Mouse (Mus musculus) CH12.LX (cell line): ENCODE measurements at regions not wholly inside any gene's neighbourhood (a gene's known extent, or its start where the extent isn't known, plus 50 kb on each side); places are given as distances from the start of the nearest gene placed in this dataset.

Source experiments
- DNase-seq: peaks from one replicate; pipeline ENCODE4 v3.0.0-alpha.2; 2013; ENCODE audit errors: extremely low read depth
- H3K27ac ChIP-seq: 2 replicates; pipeline ENCODE4 v1.5.1; 2012; ENCODE audit warnings: low read depth, mild to moderate bottlenecking, control low read depth, moderate library complexity; ENCODE audit not compliant: insufficient read depth
- H3K27me3 ChIP-seq: replicated peaks from 2 replicates; pipeline ENCODE3; 2012; ENCODE audit warnings: inconsistent platforms
- H3K36me3 ChIP-seq, 2 experiments: replicated peaks in 1 of 2; 2 replicates each; pipeline versions ENCODE3 to v1.6.1; 2012; ENCODE audit warnings: inconsistent platforms in 1 of 2, low read length in 1 of 2, mild to moderate bottlenecking in 1 of 2, mixed read lengths in 1 of 2, moderate library complexity in 1 of 2; ENCODE audit not compliant: control insufficient read depth in 1 of 2, insufficient read depth in 1 of 2
- H3K4me1 ChIP-seq, 2 experiments: 2 replicates each; pipeline ENCODE4 v1.6.1; 2012; ENCODE audit warnings: inconsistent platforms in 1 of 2, moderate library complexity in 1 of 2; ENCODE audit not compliant: insufficient read depth in 2 of 2, control insufficient read depth in 1 of 2
- H3K4me2 ChIP-seq: 2 replicates; pipeline ENCODE4 v1.6.1; 2012; ENCODE audit warnings: low read depth, mild to moderate bottlenecking, control low read depth; ENCODE audit not compliant: poor library complexity, insufficient read depth, severe bottlenecking
- H3K4me3 ChIP-seq, 3 experiments: fragments of 150-350 bp in 1 of 3; sonication (generic) in 1 of 3; replicated peaks in 1 of 3; 2 replicates each; pipeline versions ENCODE3 to v1.5.1; 2011 to 2012; ENCODE audit warnings: low read depth in 2 of 3, low read length in 2 of 3, mild to moderate bottlenecking in 2 of 3, moderate library complexity in 2 of 3, control low read depth in 1 of 3, improper control_type of control experiment in 1 of 3, inconsistent platforms in 1 of 3, mixed read lengths in 1 of 3; ENCODE audit not compliant: poor library complexity in 1 of 3
- H3K79me2 ChIP-seq: replicated peaks from 2 replicates; pipeline ENCODE4 v1.6.1; 2012; ENCODE audit warnings: mild to moderate bottlenecking, moderate library complexity; ENCODE audit not compliant: control insufficient read depth, poor library complexity, insufficient read depth, severe bottlenecking; ENCODE audit errors: extremely low read depth
- H3K9ac ChIP-seq: 2 replicates; pipeline ENCODE4 v1.6.1; 2012; ENCODE audit warnings: low read depth, mild to moderate bottlenecking, control low read depth, moderate library complexity; ENCODE audit not compliant: insufficient read depth
- H3K9me3 ChIP-seq: replicated peaks from 2 replicates; pipeline ENCODE3; 2012; ENCODE audit warnings: low read length, inconsistent platforms, mixed read lengths
- BHLHE40 ChIP-seq: IDR thresholded peaks from 2 replicates; pipeline ENCODE4 v1.6.1; 2011; ENCODE audit warnings: mild to moderate bottlenecking, low read depth, low read length, improper control_type of control experiment
- CHD1 ChIP-seq: IDR thresholded peaks from 2 replicates; pipeline ENCODE4 v1.6.1; 2012; ENCODE audit warnings: low read depth, low read length, improper control_type of control experiment, inconsistent platforms
- CTCF ChIP-seq, 2 experiments: IDR thresholded peaks in 1 of 2; conservative IDR thresholded peaks in 1 of 2; 2 replicates each; pipeline ENCODE4 v1.5.1; 2011 to 2012; ENCODE audit warnings: low read depth in 2 of 2, low read length in 2 of 2, improper control_type of control experiment in 1 of 2, inconsistent platforms in 1 of 2, mild to moderate bottlenecking in 1 of 2, moderate library complexity in 1 of 2
- E2F4 ChIP-seq: IDR thresholded peaks from 2 replicates; pipeline ENCODE4 v1.6.1; 2011; ENCODE audit warnings: low read depth, low read length, improper control_type of control experiment; ENCODE audit not compliant: insufficient replicate concordance
- ELF1 ChIP-seq: IDR thresholded peaks from 2 replicates; pipeline ENCODE4 v1.6.1; 2014; ENCODE audit warnings: low read depth, mild to moderate bottlenecking, inconsistent platforms, low read length, improper control_type of control experiment
- EP300 ChIP-seq: IDR thresholded peaks from 2 replicates; pipeline ENCODE4 v1.6.1; 2011; ENCODE audit warnings: low read length, improper control_type of control experiment
- ETS1 ChIP-seq: conservative IDR thresholded peaks from 2 replicates; pipeline ENCODE4 v1.6.1; 2012; ENCODE audit warnings: low read depth, mild to moderate bottlenecking, inconsistent platforms, low read length, improper control_type of control experiment, moderate library complexity
- GABPA ChIP-seq: IDR thresholded peaks from 2 replicates; pipeline ENCODE4 v1.6.1; 2012; ENCODE audit warnings: low read depth, low read length, improper control_type of control experiment, inconsistent platforms; ENCODE audit not compliant: insufficient replicate concordance
- JUND ChIP-seq: conservative IDR thresholded peaks from 2 replicates; pipeline ENCODE4 v1.6.1; 2011; ENCODE audit warnings: low read depth, low read length, improper control_type of control experiment
- KAT2A ChIP-seq: IDR thresholded peaks from 2 replicates; pipeline ENCODE4 v1.6.1; 2012; ENCODE audit warnings: low read length, improper control_type of control experiment, inconsistent platforms; ENCODE audit not compliant: insufficient replicate concordance
- MAX ChIP-seq: IDR thresholded peaks from 2 replicates; pipeline ENCODE4 v1.6.1; 2011; ENCODE audit warnings: low read length, improper control_type of control experiment
- MAZ ChIP-seq: IDR thresholded peaks from 2 replicates; pipeline ENCODE4 v1.6.1; 2012; ENCODE audit warnings: low read depth, mild to moderate bottlenecking, inconsistent platforms, low read length, improper control_type of control experiment, moderate library complexity
- MXI1 ChIP-seq: IDR thresholded peaks from 2 replicates; pipeline ENCODE4 v1.6.1; 2011; ENCODE audit warnings: mild to moderate bottlenecking, low read depth, low read length, improper control_type of control experiment
- MYC ChIP-seq: IDR thresholded peaks from 2 replicates; pipeline ENCODE4 v1.6.1; 2011; ENCODE audit warnings: low read depth, mild to moderate bottlenecking, improper control_type of control experiment, low read length
- POLR2AphosphoS2 ChIP-seq: IDR thresholded peaks from 2 replicates; pipeline ENCODE4 v1.6.1; 2011; ENCODE audit warnings: low read depth, low read length, improper control_type of control experiment
- RAD21 ChIP-seq: IDR thresholded peaks from 2 replicates; pipeline ENCODE4 v1.6.1; 2011; ENCODE audit warnings: low read depth, mild to moderate bottlenecking, low read length, improper control_type of control experiment, moderate library complexity
- SIN3A ChIP-seq: IDR thresholded peaks from 2 replicates; pipeline ENCODE4 v1.6.1; 2012; ENCODE audit warnings: low read length, improper control_type of control experiment, inconsistent platforms
- SMC3 ChIP-seq: IDR thresholded peaks from 2 replicates; pipeline ENCODE4 v1.6.1; 2011; ENCODE audit warnings: low read depth, low read length, improper control_type of control experiment
- TCF12 ChIP-seq: IDR thresholded peaks from 2 replicates; pipeline ENCODE4 v1.6.1; 2014; ENCODE audit warnings: low read depth, mild to moderate bottlenecking, inconsistent platforms, low read length, improper control_type of control experiment
- ZKSCAN1 ChIP-seq: IDR thresholded peaks from 2 replicates; pipeline ENCODE4 v1.6.1; 2012; ENCODE audit warnings: low read depth, inconsistent platforms, low read length, improper control_type of control experiment, borderline replicate concordance
- ZMIZ1 ChIP-seq: IDR thresholded peaks from 2 replicates; pipeline ENCODE4 v1.6.1; 2012; ENCODE audit warnings: low read depth, mild to moderate bottlenecking, inconsistent platforms, low read length, improper control_type of control experiment
- ZNF384 ChIP-seq: IDR thresholded peaks from 2 replicates; pipeline ENCODE4 v1.6.1; 2012; ENCODE audit warnings: low read depth, low read length, improper control_type of control experiment, inconsistent platforms
- dilution Hi-C: fragments of 300-500 bp; cut with MboI; formaldehyde crosslinking; loops from 2 replicates; pipeline ENCODE4 v1.14.3; 2020; ENCODE audit warnings: low sequenced_read_pairs; ENCODE audit not compliant: extremely low pct_unique_long_range_greater_than_20kb, extremely low pct_ligation_motif_present
- in situ Hi-C: fragments of 300-500 bp; cut with MboI; formaldehyde crosslinking; loops from 3 replicates; pipeline ENCODE4 v1.14.3; 2019; ENCODE audit warnings: low sequenced_read_pairs, low pct_ligation_motif_present, low pct_unique_long_range_greater_than_20kb, mixed read lengths

GRCm38 (mm10) chr3:34377329-34377728 lies 272.9 kb upstream of the Sox2 start:
- TF ChIP-seq EP300 (no peak), KAT2A (no peak), MAX (no peak), MXI1 (no peak), POLR2AphosphoS2 (no peak), SMC3 (no peak), CTCF (conservative IDR thresholded peaks at IDR 0.05 in 1 of 2, IDR thresholded peaks at IDR 0.05 in 1 of 2; ENCODE audit: low read depth in 2 of 2, low read length in 2 of 2) (no peak), RAD21 (no peak)
- TF ChIP-seq, all 38 proteins: peak for 0
- no peak for DNase-seq
- Histone ChIP-seq H3K79me2 (no peaks in the 10 kb centered on the region), H3K9ac (no peak overlapping the region), H3K27me3 (no peaks in the 10 kb centered on the region), H3K4me3 (no peak overlapping the region), H3K36me3 (no peaks in the 10 kb centered on the region), H3K9me3 (no peaks in the 10 kb centered on the region), H3K4me2 (no peak overlapping the region), H3K27ac (no peak overlapping the region), H3K4me1 (no peaks in the 10 kb centered on the region)
- in situ Hi-C loops (no loop called here), dilution Hi-C loops (no loop called here)

- H3K4me2 ChIP-seq: no peak overlapping the region
- DNase-seq: no peak
- in situ Hi-C loops (no loop called here), dilution Hi-C loops (no loop called here)
- no peak overlapping the region for H3K9ac ChIP-seq
- H3K79me2 ChIP-seq: no peaks in the 10 kb centered on the region
- no peaks in the 10 kb centered on the region for H3K4me1 ChIP-seq
- no peak overlapping the region for H3K4me3 ChIP-seq
- no peak overlapping the region for H3K27ac ChIP-seq
- TF ChIP-seq ZMIZ1: no peak
- no peak for TF ChIP-seq TCF12
- no peaks in the 10 kb centered on the region for H3K9me3 ChIP-seq
- H3K36me3 ChIP-seq: no peaks in the 10 kb centered on the region
- no peaks in the 10 kb centered on the region for H3K27me3 ChIP-seq
Measured at GRCm38 (mm10) chr3:34371418-34371817, 278.8 kb upstream of the Sox2 start.

- in situ Hi-C loops (loop anchor here (25.0 kb wide), 1 partner anchor 1149 kb away; no protein-coding TSS in a partner anchor), dilution Hi-C loops (no loop called here)
- Histone ChIP-seq H3K9ac (no peak overlapping the region), H3K27ac (no peak overlapping the region), H3K27me3 (no peaks in the 10 kb centered on the region), H3K79me2 (no peaks in the 10 kb centered on the region), H3K4me3 (no peak overlapping the region), H3K9me3 (no peaks in the 10 kb centered on the region), H3K4me2 (no peak overlapping the region), H3K36me3 (no peaks in the 10 kb centered on the region), H3K4me1 (no peaks in the 10 kb centered on the region)
- DNase-seq: no peak
- TF ChIP-seq ZMIZ1: no peak
- TF ChIP-seq GABPA: no peak
- TF ChIP-seq MAZ: no peak
- TF ChIP-seq MYC: no peak
- TF ChIP-seq ELF1: no peak
- TF ChIP-seq CHD1: no peak
- TF ChIP-seq ZKSCAN1: no peak
- TF ChIP-seq E2F4: no peak
- no peak for TF ChIP-seq SIN3A
- TF ChIP-seq JUND: no peak
- no peak for TF ChIP-seq ETS1
- TF ChIP-seq BHLHE40: no peak
- TF ChIP-seq ZNF384: no peak
Measured at GRCm38 (mm10) chr3:34338100-34338499, 257.0 kb upstream of the Dnajc19 start.
